Mouse (Mus musculus) forebrain, embryonic 16.5 days (tissue): ENCODE results near the gene Klrb1b. TPM values are rescaled to one million over a fixed set of nuclear protein-coding genes. Genes with fewer than 3 reads are reported as not detected.
"Not testable (repeated sequence)": the region's sequence is repeated elsewhere in the genome, so short reads cannot be mapped to it uniquely, and the experiment has no call there.

ENCODE experiments used
- ATAC-seq: fragments of 200-750 bp; cut with Nextera tagmentation; 2 replicates; pipeline ENCODE4 v1.8.0; 2017; ENCODE audit warnings: mild to moderate bottlenecking, moderate library complexity
- H3K27ac ChIP-seq: fragments of 300-500 bp; sonication (generic); 2 replicates; pipeline ENCODE4 v1.5.1; 2014; ENCODE audit warnings: low read length, control low read depth
- H3K27me3 ChIP-seq: fragments of 300-500 bp; sonication (generic); replicated peaks from 2 replicates; pipeline ENCODE4 v1.6.1; 2014; ENCODE audit warnings: low read length; ENCODE audit not compliant: control insufficient read depth, insufficient read depth
- H3K36me3 ChIP-seq: fragments of 300-500 bp; sonication (generic); 2 replicates; pipeline ENCODE4 v1.6.1; 2014; ENCODE audit not compliant: control insufficient read depth, insufficient read depth
- H3K4me1 ChIP-seq: fragments of 300-500 bp; sonication (generic); replicated peaks from 2 replicates; pipeline ENCODE4 v1.6.1; 2014; ENCODE audit warnings: low read length; ENCODE audit not compliant: control insufficient read depth, insufficient read depth
- H3K4me2 ChIP-seq: fragments of 300-500 bp; sonication (generic); 2 replicates; pipeline ENCODE4 v1.6.1; 2014; ENCODE audit warnings: mild to moderate bottlenecking, low read length, control low read depth
- H3K4me3 ChIP-seq: fragments of 300-500 bp; sonication (generic); replicated peaks from 2 replicates; pipeline ENCODE4 v1.5.1; 2014; ENCODE audit warnings: mild to moderate bottlenecking, low read length, control low read depth
- H3K9ac ChIP-seq: fragments of 300-500 bp; sonication (generic); replicated peaks from 2 replicates; pipeline ENCODE4 v1.6.1; 2014; ENCODE audit warnings: low read depth, low read length, control low read depth
- H3K9me3 ChIP-seq: fragments of 300-500 bp; sonication (generic); 2 replicates; pipeline ENCODE4 v1.6.1; 2016; ENCODE audit warnings: low read length; ENCODE audit not compliant: control insufficient read depth
- WGBS: fragments of 180-500 bp; shearing (Covaris S2); extraction: QIAGEN DNeasy Blood & Tissue Kit; methylation state at CpG from one replicate; pipeline ENCODE4 v1.1.7; 2014; 5-methylcytosine and 5-hydroxymethylcytosine counted together
- polyA plus RNA-seq: library from polyadenylated mRNA; unstranded; fragments of >200 nt; fragmentation: Nextera tagmentation; extraction: Ambion mirVana; gene quantifications from 2 replicates; pipeline ENCODE4 v1.2.1, GENCODE M21; 2015

The Klrb1b gene
- polyA plus RNA-seq, 1 experiment from 2014 or later = not detected

DNA sequence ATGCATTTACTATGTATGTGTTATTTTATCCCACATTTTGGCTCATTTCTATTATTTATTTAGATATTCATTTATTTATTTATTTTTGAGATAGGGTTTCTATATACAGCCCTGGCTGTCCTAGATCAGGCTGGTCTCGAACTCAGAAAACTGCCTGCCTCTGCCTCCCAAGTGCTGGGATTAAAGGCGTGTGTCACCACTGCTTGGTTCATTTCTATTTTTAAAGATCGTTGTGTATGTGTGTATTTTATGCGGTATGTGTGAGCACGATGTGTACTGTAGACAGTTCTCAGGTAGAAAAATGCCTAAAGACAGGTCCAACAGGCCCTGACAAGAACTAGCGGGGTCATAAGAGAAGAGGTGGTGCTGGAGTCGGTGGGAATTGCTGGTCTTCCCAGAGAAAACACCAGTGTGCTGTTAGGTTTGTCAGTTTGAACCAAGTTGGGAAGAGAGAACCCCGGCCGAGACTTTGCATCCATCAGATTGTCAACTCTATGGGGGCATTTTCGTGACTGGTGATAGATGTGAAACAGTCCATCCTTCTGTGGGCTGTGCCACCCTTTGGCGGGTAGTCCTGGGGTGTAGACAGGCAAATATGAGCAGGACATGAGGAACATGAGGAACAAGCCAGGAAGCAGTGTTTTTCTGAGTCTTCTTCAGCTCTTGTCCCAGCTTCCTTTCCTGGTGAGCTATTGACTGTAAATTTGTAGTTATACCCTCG is 28.8 kb downstream of the Klrb1b start:
- Histone ChIP-seq H3K36me3 (no peaks in the 10 kb centered on the region), H3K4me3 (peak overlapping the region; percentile 65; the same call in 1 of the 2 replicates), H3K27ac (no peak overlapping the region), H3K9ac (peak overlapping the region; percentile 50; the same call in 1 of the 2 replicates), H3K27me3 (no peaks in the 10 kb centered on the region), H3K4me2 (peak overlapping the region; percentile 74), H3K9me3 (no peaks in the 10 kb centered on the region), H3K4me1 (peaks cover 10% of the 10 kb centered on the region)
- no peak for ATAC-seq
- WGBS = 79% methylated on average over 12 of the region's 12 CpGs

DNA sequence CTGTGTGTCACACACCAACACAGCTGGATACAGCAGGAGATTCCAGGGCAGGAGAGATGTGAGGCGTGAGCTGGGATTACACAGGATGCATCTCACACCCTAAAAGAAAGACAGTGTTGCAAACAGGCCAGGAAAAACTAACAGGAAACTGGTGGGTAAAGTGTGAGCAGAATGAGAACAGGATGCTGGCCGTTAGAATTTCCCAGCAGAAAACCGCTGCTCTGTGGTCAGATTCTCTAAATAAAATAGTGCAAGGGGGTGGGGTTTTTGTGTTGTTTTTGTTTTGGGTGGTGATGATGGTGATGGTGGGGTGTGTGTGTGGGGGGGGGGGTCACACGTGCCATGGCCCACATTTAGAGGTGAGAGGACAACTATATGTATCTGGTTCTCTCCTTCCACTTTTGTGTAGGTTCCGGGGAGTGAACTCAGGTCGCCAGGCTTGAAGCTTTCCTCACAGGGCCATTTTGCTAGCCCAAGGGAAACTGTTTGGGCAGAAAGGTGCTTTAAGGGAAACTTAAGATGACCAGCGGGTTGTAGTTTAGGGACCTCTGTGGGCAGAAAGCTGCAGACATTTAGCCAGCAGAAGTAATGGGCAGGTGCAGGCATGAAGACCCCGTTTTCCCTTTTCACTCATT is 29.7 kb downstream of the Klrb1b start:
- Histone ChIP-seq H3K9me3 (no peaks in the 10 kb centered on the region), H3K4me1 (peaks cover 10% of the 10 kb centered on the region), H3K4me3 (no peak overlapping the region), H3K9ac (no peak overlapping the region), H3K27me3 (no peaks in the 10 kb centered on the region), H3K36me3 (no peaks in the 10 kb centered on the region), H3K4me2 (no peak overlapping the region), H3K27ac (no peak overlapping the region)
- ATAC-seq = no peak
- WGBS = 76% methylated on average over 7 of the region's 8 CpGs

DNA sequence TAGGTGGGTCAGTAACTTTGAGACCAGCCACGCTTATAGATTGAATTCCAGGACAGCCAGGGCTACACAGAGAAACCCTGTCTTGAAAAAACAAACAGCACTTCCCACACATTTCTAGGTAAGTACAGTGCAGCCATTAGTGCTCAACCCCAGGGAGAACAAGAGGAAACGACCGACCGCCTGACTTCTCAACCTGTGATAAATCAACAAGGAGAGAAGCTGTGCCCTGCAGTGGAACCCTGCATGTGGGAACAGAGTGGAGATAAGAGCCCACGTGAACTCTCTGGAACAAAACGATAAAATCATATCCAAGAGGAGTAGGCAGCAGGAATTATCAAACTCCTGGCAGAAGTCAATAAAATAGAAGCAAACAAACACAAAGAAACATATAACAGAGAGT is 32.4 kb downstream of the Klrb1b start:
- ATAC-seq = no peak
- H3K4me2 ChIP-seq = no peak overlapping the region
- H3K27me3 ChIP-seq = no peaks in the 10 kb centered on the region
- WGBS = 74% methylated on average over 6 of the region's 6 CpGs
- H3K9ac ChIP-seq = no peak overlapping the region
- no peak overlapping the region for H3K4me3 ChIP-seq
- no peaks in the 10 kb centered on the region for H3K9me3 ChIP-seq
- H3K27ac ChIP-seq = no peak overlapping the region
- H3K36me3 ChIP-seq = no peaks in the 10 kb centered on the region
- peaks cover 7% of the 10 kb centered on the region for H3K4me1 ChIP-seq

DNA sequence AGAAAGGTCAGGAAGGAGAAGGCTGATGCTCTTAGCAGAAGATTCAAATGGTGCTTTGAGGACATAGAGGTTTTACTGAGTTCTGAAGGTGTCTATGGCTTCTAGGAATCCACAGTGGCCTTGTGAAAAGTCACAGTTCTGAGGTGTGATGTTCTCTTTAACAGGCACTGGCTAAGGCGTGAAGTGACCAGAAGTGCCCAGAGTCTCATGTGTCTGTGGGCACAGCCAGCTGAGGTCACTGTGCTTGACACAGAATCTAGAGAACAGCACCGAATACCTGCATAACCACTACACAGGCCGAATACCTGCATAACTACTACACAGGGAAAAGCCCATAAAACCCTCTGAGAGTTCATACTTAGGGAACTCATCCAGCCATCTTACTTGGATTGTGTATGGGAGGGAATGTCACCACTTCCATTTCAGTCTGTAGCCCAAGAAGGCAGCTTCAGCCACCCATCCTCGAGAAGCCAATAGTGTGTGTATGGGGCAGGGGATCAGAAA is 35.6 kb downstream of the Klrb1b start:
- not testable (repeated sequence) for H3K4me1 ChIP-seq, H3K27ac ChIP-seq, H3K9me3 ChIP-seq, H3K9ac ChIP-seq, H3K36me3 ChIP-seq, H3K27me3 ChIP-seq, H3K4me3 ChIP-seq, ATAC-seq, H3K4me2 ChIP-seq
- WGBS = 89% methylated on average over 4 of the region's 4 CpGs

DNA sequence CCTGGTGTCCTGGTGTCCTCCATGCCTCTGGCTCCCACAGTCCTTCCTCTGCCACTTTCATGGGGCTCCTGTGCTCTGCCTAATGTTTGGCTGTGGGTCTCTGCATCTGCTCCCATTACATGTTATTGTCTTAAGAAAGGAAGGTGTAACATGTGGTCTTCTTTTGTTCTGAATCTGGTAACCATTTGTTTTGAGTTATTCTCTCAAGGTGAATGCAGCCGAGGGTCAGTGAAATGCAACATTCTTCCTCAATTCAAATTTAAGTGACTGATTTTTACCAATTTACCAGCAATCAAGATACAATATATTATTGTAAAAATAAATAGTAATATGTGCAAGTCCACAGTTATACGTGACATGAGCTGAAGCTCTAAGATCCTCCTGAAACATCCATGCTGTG is 37.0 kb downstream of the Klrb1b start, which contains the start of gene Klrb1c:
TSS of gene Klrb1c (minus strand) at position 101 of the 400 bp plus-strand sequence.
- no peaks in the 10 kb centered on the region for H3K27me3 ChIP-seq
- no peaks in the 10 kb centered on the region for H3K4me1 ChIP-seq
- no peak for ATAC-seq
- no peaks in the 10 kb centered on the region for H3K9me3 ChIP-seq
- 90% methylated on average over 2 of the region's 2 CpGs for WGBS
- H3K4me2 ChIP-seq = no peak within 1 kb of the TSS
- no peak within 1 kb of the TSS for H3K9ac ChIP-seq
- H3K4me3 ChIP-seq = no peak within 1 kb of the TSS
- no peaks in the 10 kb centered on the region for H3K36me3 ChIP-seq
- no peak within 1 kb of the TSS for H3K27ac ChIP-seq

DNA sequence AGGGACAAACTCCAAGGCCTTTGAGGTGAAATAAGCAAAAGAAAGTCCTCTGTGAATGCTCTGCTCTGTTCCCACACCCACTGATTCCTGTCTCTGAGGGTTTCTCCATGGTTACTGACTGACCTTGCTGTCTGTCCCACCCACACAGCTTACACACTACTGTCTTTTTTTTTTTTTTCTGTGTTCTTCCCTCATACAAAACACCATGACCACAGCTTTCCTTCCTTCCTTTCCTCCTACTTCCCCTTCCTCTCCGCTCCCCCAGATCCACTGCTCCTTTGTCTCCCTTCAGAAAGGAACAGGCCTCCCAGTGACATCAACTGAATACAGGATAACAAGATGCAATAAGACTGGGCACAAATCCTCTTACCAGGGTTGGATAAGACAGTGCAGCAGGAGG is 37.6 kb downstream of the Klrb1b start:
- H3K27ac ChIP-seq = no peak overlapping the region
- no peaks in the 10 kb centered on the region for H3K36me3 ChIP-seq
- no peaks in the 10 kb centered on the region for H3K9me3 ChIP-seq
- no peaks in the 10 kb centered on the region for H3K4me1 ChIP-seq
- H3K4me3 ChIP-seq = no peak overlapping the region
- no peak for ATAC-seq
- WGBS = 67% methylated on average over 1 of the region's 1 CpGs
- no peak overlapping the region for H3K9ac ChIP-seq
- H3K4me2 ChIP-seq = no peak overlapping the region
- H3K27me3 ChIP-seq = no peaks in the 10 kb centered on the region

DNA sequence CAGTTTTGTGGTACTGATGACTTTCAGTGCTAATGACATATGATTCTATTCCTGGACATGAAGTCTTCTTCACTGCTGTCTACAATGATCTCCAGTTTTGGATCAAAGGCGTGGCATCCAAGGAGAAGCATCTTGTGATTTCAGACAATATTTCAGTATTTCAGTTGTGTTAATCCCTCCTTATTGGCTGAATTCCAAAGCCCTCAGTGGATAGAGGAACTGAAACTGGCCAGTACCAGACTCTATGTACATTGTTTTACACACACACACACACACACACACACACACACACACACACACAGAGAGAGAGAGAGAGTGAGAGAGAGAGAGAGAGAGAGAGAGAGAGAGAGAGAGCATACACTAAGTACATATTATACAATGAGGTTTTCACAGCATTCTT is 39.7 kb downstream of the Klrb1b start:
- not testable (repeated sequence) for H3K9me3 ChIP-seq, H3K27ac ChIP-seq, ATAC-seq, H3K9ac ChIP-seq, H3K4me3 ChIP-seq, H3K27me3 ChIP-seq, H3K4me2 ChIP-seq, H3K4me1 ChIP-seq, H3K36me3 ChIP-seq
- WGBS = 82% methylated on average over 1 of the region's 1 CpGs

DNA sequence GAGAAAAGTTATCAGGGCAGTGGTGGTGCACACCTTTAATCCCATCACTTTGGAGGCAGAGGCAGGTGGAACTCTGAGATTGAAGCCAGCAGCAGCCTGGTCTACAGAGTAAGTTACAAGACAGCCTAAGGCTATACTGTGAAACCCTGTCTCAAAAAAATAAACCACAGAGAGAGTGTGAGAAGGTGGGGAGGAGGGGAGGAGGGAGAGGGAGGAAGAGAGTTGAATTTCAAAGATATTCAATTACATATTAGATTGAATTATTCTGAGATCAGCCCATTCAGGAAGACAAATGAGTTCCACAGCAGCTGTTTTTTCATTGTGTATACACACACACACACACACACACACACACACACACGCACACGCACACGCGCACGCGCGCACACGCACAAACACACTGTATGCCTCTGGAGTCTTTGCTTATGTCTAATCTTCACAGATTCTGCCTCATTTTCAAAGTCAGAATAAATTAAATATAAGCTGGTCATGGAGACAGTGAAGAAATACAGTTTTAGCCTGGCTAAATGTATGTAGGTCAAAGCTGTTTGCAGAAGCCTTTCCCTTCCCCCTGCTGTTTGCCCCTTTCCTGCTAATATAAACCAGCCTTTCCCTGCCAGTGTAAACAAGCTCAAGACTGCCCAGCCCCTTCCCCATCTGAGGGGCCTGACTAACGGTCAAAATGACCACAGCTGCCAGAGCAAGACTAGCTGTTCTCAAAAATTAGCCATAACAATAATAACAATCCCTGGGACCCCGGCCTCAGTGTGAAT is 56.5 kb downstream of the Klrb1b start:
- 81% methylated on average over 10 of the region's 10 CpGs for WGBS

DNA sequence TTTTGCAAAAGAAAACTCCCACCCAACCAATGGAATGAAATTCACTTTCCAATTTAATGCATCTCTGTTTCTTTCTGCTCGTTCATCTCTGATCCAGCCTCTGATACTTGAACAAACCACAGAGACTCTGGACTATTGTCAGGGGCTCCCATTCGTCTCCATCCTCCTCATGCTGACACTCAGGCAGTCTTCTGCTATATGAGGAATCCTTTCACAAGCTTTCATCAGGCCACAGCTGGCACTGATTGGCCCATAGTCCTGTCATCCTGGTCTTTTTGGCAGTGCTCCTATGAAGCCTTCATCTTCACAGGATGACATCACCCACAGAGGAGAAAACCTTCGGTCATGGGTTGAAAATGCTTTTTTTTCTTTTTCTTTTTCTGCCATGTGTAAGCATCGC is 58.1 kb downstream of the Klrb1b start:
- H3K27me3 ChIP-seq = no peaks in the 10 kb centered on the region
- no peak overlapping the region for H3K4me2 ChIP-seq
- H3K4me1 ChIP-seq = no peaks in the 10 kb centered on the region; the same call in 1 of the 2 replicates
- no peaks in the 10 kb centered on the region for H3K36me3 ChIP-seq
- H3K9me3 ChIP-seq = no peaks in the 10 kb centered on the region
- H3K4me3 ChIP-seq = no peak overlapping the region
- no peak overlapping the region for H3K9ac ChIP-seq
- WGBS = 70% methylated on average over 4 of the region's 4 CpGs
- no peak overlapping the region for H3K27ac ChIP-seq
- no peak for ATAC-seq

More for the DNA sequence above, 56.5 kb downstream of the Klrb1b start:
- no peaks in the 10 kb centered on the region for H3K4me1 ChIP-seq
- H3K9me3 ChIP-seq = no peaks in the 10 kb centered on the region
- no peaks in the 10 kb centered on the region for H3K36me3 ChIP-seq
- ATAC-seq = no peak
- no peaks in the 10 kb centered on the region for H3K27me3 ChIP-seq
- H3K27ac ChIP-seq = no peak overlapping the region
- no peak overlapping the region for H3K9ac ChIP-seq
- no peak overlapping the region for H3K4me3 ChIP-seq
- H3K4me2 ChIP-seq = no peak overlapping the region
